Mouse (Mus musculus) E14TG2a.4 (cell line): ENCODE measurements around the gene Cxcr5.

Source experiments
- CTCF ChIP-seq: conservative IDR thresholded peaks from 2 replicates; pipeline ENCODE4 v1.5.1; 2014; ENCODE audit warnings: low read length
- NANOG ChIP-seq: IDR thresholded peaks from 2 replicates; pipeline ENCODE4 v1.6.1; 2014; ENCODE audit warnings: borderline replicate concordance, low read length, mixed read lengths

GRCm38 (mm10) chr9:44528340-44528739 lies 33.3 kb downstream of the Cxcr5 start:
- TF ChIP-seq CTCF (no peak), NANOG (no peak)
